ENCODE assay signal across 9 mouse cellular contexts in genomic region chr17:30990254-30990653, GRCm38 (mm10). TPM values are rescaled to one million over a fixed set of nuclear protein-coding genes. Genes with fewer than 3 reads are reported as not detected.
DNase-seq lines count a peak whose midpoint lies in the region; ATAC-seq and TF ChIP-seq lines count a peak whose summit lies in the region.
"Had no signal": no experiment of that assay in that cellular context is flagged by ENCODE, and none has a peak within 500 bp of the region (broad histone marks: within the 10 kb centered on the region; RNA-seq: fewer than 3 reads in every experiment).

No protein-coding gene starts in this region.

- H3K36me3 ChIP-seq in midbrain, postnatal 0 days (ENCODE audit: insufficient read depth, low read length): no peaks in the 10 kb centered on the region
- H3K36me3 ChIP-seq in midbrain, embryonic 11.5 days (ENCODE audit: control insufficient read depth, insufficient read depth, low read length): no peaks in the 10 kb centered on the region
- H3K36me3 ChIP-seq in lung, postnatal 0 days (ENCODE audit: insufficient read depth, low read length): no peaks in the 10 kb centered on the region
- H3K36me3 ChIP-seq in forebrain, embryonic 12.5 days (replicated peaks): no peaks in the 10 kb centered on the region
- H3K36me3 ChIP-seq: hindbrain, embryonic 15.5 days had no signal

- no peaks in the 10 kb centered on the region for H3K9me3 ChIP-seq in midbrain, postnatal 0 days (ENCODE audit: low read length)
- no peaks in the 10 kb centered on the region for H3K9me3 ChIP-seq in midbrain, embryonic 11.5 days (ENCODE audit: control insufficient read depth, low read length)
- no peaks in the 10 kb centered on the region for H3K9me3 ChIP-seq in lung, postnatal 0 days (ENCODE audit: low read length)
- H3K9me3 ChIP-seq in forebrain, embryonic 12.5 days: no peaks in the 10 kb centered on the region
- H3K9me3 ChIP-seq: hindbrain, embryonic 15.5 days had no signal

- H3K4me3 ChIP-seq in gastrocnemius, adult 2 months: no peak overlapping the region
- no peak overlapping the region for H3K4me3 ChIP-seq in midbrain, postnatal 0 days (ENCODE audit: low read depth, low read length)
- H3K4me3 ChIP-seq in midbrain, embryonic 11.5 days (ENCODE audit: low read depth, low read length): no peak overlapping the region
- no peak overlapping the region for H3K4me3 ChIP-seq in lung, postnatal 0 days (ENCODE audit: low read depth, low read length)
- no peak overlapping the region for H3K4me3 ChIP-seq in forebrain, embryonic 12.5 days (replicated peaks)
- H3K4me3 ChIP-seq: hindbrain, embryonic 15.5 days had no signal

- ATAC-seq in midbrain, postnatal 0 days (ENCODE audit: low FRiP score): no peak
- ATAC-seq in midbrain, embryonic 11.5 days (ENCODE audit: low FRiP score): no peak
- ATAC-seq in common myeloid progenitor, adult 5-6 weeks (replicated peaks; ENCODE audit: low read depth, poor library complexity, severe bottlenecking): peak; percentile 65; the same call in 1 of the 2 replicates
- ATAC-seq in lung, postnatal 0 days: no peak
- no peak for ATAC-seq in forebrain, embryonic 12.5 days (ENCODE audit: low FRiP score)

- intact Hi-C loops in gastrocnemius, adult 2 months (cut with DNase I): no loop called here
- intact Hi-C loops in gastrocnemius, postnatal 14 days (cut with DNase I; ENCODE audit: low total_unique reads): no loop called here

- no peaks in the 10 kb centered on the region for H3K27me3 ChIP-seq in midbrain, postnatal 0 days (ENCODE audit: insufficient read depth, low read length)
- no peaks in the 10 kb centered on the region for H3K27me3 ChIP-seq in midbrain, embryonic 11.5 days (ENCODE audit: control insufficient read depth, insufficient read depth, low read length)
- H3K27me3 ChIP-seq in lung, postnatal 0 days (replicated peaks; ENCODE audit: insufficient read depth, low read length): no peaks in the 10 kb centered on the region
- H3K27me3 ChIP-seq in forebrain, embryonic 12.5 days: no peaks in the 10 kb centered on the region
- H3K27me3 ChIP-seq: hindbrain, embryonic 15.5 days had no signal

- 77% methylated on average over 10 of the region's 10 CpGs for WGBS in midbrain, postnatal 0 days
- WGBS in midbrain, embryonic 11.5 days: 71% methylated on average over 10 of the region's 10 CpGs
- WGBS in lung, postnatal 0 days: 66% methylated on average over 10 of the region's 10 CpGs
- 76% methylated on average over 10 of the region's 10 CpGs for WGBS in forebrain, embryonic 12.5 days

- TF ChIP-seq CTCF in gastrocnemius, adult 2 months (IDR thresholded peaks at IDR 0.05): peak; percentile 70
- peak; percentile 76 for TF ChIP-seq CTCF in midbrain, postnatal 0 days (IDR thresholded peaks at IDR 0.05)
- peak; percentile 75 for TF ChIP-seq CTCF in lung, postnatal 0 days (IDR thresholded peaks at IDR 0.05)

- no peaks in the 10 kb centered on the region for H3K4me1 ChIP-seq in midbrain, postnatal 0 days (ENCODE audit: insufficient read depth, low read length)
- H3K4me1 ChIP-seq in midbrain, embryonic 11.5 days (ENCODE audit: control insufficient read depth, insufficient read depth, low read length): no peaks in the 10 kb centered on the region
- no peaks in the 10 kb centered on the region for H3K4me1 ChIP-seq in lung, postnatal 0 days (ENCODE audit: insufficient read depth, low read depth, low read length)
- no peaks in the 10 kb centered on the region for H3K4me1 ChIP-seq in forebrain, embryonic 12.5 days
- H3K4me1 ChIP-seq: hindbrain, embryonic 15.5 days had no signal

- H3K27ac ChIP-seq in gastrocnemius, adult 2 months: no peak overlapping the region
- no peak overlapping the region for H3K27ac ChIP-seq in midbrain, postnatal 0 days (ENCODE audit: low read depth, low read length)
- H3K27ac ChIP-seq in midbrain, embryonic 11.5 days (ENCODE audit: low read depth, low read length): no peak overlapping the region
- no peak overlapping the region for H3K27ac ChIP-seq in lung, postnatal 0 days (ENCODE audit: low read length)
- H3K27ac ChIP-seq in forebrain, embryonic 12.5 days: no peak overlapping the region
- H3K27ac ChIP-seq: hindbrain, embryonic 15.5 days had no signal

- TF ChIP-seq EP300 in lung, postnatal 0 days (IDR thresholded peaks at IDR 0.05): no peak

- peak; percentile 27 for DNase-seq in gastrocnemius, adult 2 months
- no peak for DNase-seq in gastrocnemius, postnatal 14 days
- peak; percentile 61 for DNase-seq in midbrain, postnatal 0 days (ENCODE audit: low spot score)
- no peak for DNase-seq in midbrain, embryonic 11.5 days (ENCODE audit: low spot score, missing footprints)
- DNase-seq in lung, postnatal 0 days (ENCODE audit: low spot score): peak; percentile 56
- DNase-seq in spleen, postnatal 14 days (ENCODE audit: low spot score in 2 of 2): no peak

- H3K9ac ChIP-seq in midbrain, postnatal 0 days (replicated peaks; ENCODE audit: low read length, poor library complexity, severe bottlenecking): no peak overlapping the region
- no peak overlapping the region for H3K9ac ChIP-seq in midbrain, embryonic 11.5 days (ENCODE audit: low read length)
- no peak overlapping the region for H3K9ac ChIP-seq in lung, postnatal 0 days (replicated peaks; ENCODE audit: low read depth)
- no peak overlapping the region for H3K9ac ChIP-seq in forebrain, embryonic 12.5 days
- H3K9ac ChIP-seq: hindbrain, embryonic 15.5 days had no signal

- H3K4me2 ChIP-seq in midbrain, postnatal 0 days (ENCODE audit: low read depth, low read length, poor library complexity, severe bottlenecking): no peak overlapping the region
- no peak overlapping the region for H3K4me2 ChIP-seq in midbrain, embryonic 11.5 days
- no peak overlapping the region for H3K4me2 ChIP-seq in lung, postnatal 0 days (replicated peaks; ENCODE audit: low read depth, low read length)
- H3K4me2 ChIP-seq in forebrain, embryonic 12.5 days: no peak overlapping the region
- H3K4me2 ChIP-seq: hindbrain, embryonic 15.5 days had no signal

RNA-seq across cellular contexts. Expression of gene Umodl1, which starts 35.8 kb away (rescaled TPM):
- not detected for total RNA-seq in gastrocnemius, adult 2 months (2021)
- under 1 TPM in 1 of 2 experiments, not detected in 1; 0.16 TPM for total RNA-seq in gastrocnemius, postnatal 14 days (2021)
- total RNA-seq in midbrain, postnatal 0 days (2014; rRNA removed): 0.16 and 1.2 TPM in 2 replicates
- polyA plus RNA-seq in midbrain, postnatal 0 days (2015; fragmentation: Nextera tagmentation; extraction: Ambion mirVana): 0.12 and 0.15 TPM in 2 replicates
- 0.07 TPM in 1 of 2 replicates, not detected in the other for polyA plus RNA-seq in midbrain, embryonic 11.5 days (2014; fragmentation: Nextera tagmentation; extraction: Ambion mirVana)
- not detected in 2 replicates for total RNA-seq in common myeloid progenitor, adult 5-6 weeks (2017)
- not detected in 2 replicates for polyA plus RNA-seq in lung, postnatal 0 days (2015; fragmentation: Nextera tagmentation; extraction: Ambion mirVana)
- polyA plus RNA-seq in forebrain, embryonic 12.5 days (2016; fragmentation: Nextera tagmentation; extraction: Ambion mirVana): 0.09 TPM in 1 of 2 replicates, not detected in the other
- polyA plus RNA-seq: hindbrain, embryonic 15.5 days had no signal

Comparison
In these comparisons a context has a peak if more than half of its experiments do, and no peak if none do; other contexts are left out.
1. DNase-seq: peak in gastrocnemius, adult 2 months (single experiment), midbrain, postnatal 0 days (single experiment) and lung, postnatal 0 days (single experiment); none in gastrocnemius, postnatal 14 days (single experiment), midbrain, embryonic 11.5 days (single experiment) and spleen, postnatal 14 days (0 of 2).
2. Peak in every context shown above with its lines, with median percentiles within 50 percentile points of each other: CTCF ChIP-seq.